Mouse (Mus musculus) CH12.LX (cell line): ENCODE data around the gene Ick. TPM values are rescaled to one million over a fixed set of nuclear protein-coding genes. Genes with fewer than 3 reads are reported as not detected.

Experiments used
- DNase-seq: peaks from one replicate; pipeline ENCODE4 v3.0.0-alpha.2; 2013; ENCODE audit errors: extremely low read depth
- H3K27ac ChIP-seq: 2 replicates; pipeline ENCODE4 v1.5.1; 2012; ENCODE audit warnings: low read depth, mild to moderate bottlenecking, control low read depth, moderate library complexity; ENCODE audit not compliant: insufficient read depth
- H3K27me3 ChIP-seq: replicated peaks from 2 replicates; pipeline ENCODE3; 2012; ENCODE audit warnings: inconsistent platforms
- H3K36me3 ChIP-seq, 2 experiments: replicated peaks in 1 of 2; 2 replicates each; pipeline versions ENCODE3 to v1.6.1; 2012; ENCODE audit warnings: inconsistent platforms in 1 of 2, low read length in 1 of 2, mild to moderate bottlenecking in 1 of 2, mixed read lengths in 1 of 2, moderate library complexity in 1 of 2; ENCODE audit not compliant: control insufficient read depth in 1 of 2, insufficient read depth in 1 of 2
- H3K4me1 ChIP-seq, 2 experiments: 2 replicates each; pipeline ENCODE4 v1.6.1; 2012; ENCODE audit warnings: inconsistent platforms in 1 of 2, moderate library complexity in 1 of 2; ENCODE audit not compliant: insufficient read depth in 2 of 2, control insufficient read depth in 1 of 2
- H3K4me2 ChIP-seq: 2 replicates; pipeline ENCODE4 v1.6.1; 2012; ENCODE audit warnings: low read depth, mild to moderate bottlenecking, control low read depth; ENCODE audit not compliant: poor library complexity, insufficient read depth, severe bottlenecking
- H3K4me3 ChIP-seq, 3 experiments: fragments of 150-350 bp in 1 of 3; sonication (generic) in 1 of 3; replicated peaks in 1 of 3; 2 replicates each; pipeline versions ENCODE3 to v1.5.1; 2011 to 2012; ENCODE audit warnings: low read depth in 2 of 3, low read length in 2 of 3, mild to moderate bottlenecking in 2 of 3, moderate library complexity in 2 of 3, control low read depth in 1 of 3, improper control_type of control experiment in 1 of 3, inconsistent platforms in 1 of 3, mixed read lengths in 1 of 3; ENCODE audit not compliant: poor library complexity in 1 of 3
- H3K79me2 ChIP-seq: replicated peaks from 2 replicates; pipeline ENCODE4 v1.6.1; 2012; ENCODE audit warnings: mild to moderate bottlenecking, moderate library complexity; ENCODE audit not compliant: control insufficient read depth, poor library complexity, insufficient read depth, severe bottlenecking; ENCODE audit errors: extremely low read depth
- H3K9ac ChIP-seq: 2 replicates; pipeline ENCODE4 v1.6.1; 2012; ENCODE audit warnings: low read depth, mild to moderate bottlenecking, control low read depth, moderate library complexity; ENCODE audit not compliant: insufficient read depth
- H3K9me3 ChIP-seq: replicated peaks from 2 replicates; pipeline ENCODE3; 2012; ENCODE audit warnings: low read length, inconsistent platforms, mixed read lengths
- CHD1 ChIP-seq: IDR thresholded peaks from 2 replicates; pipeline ENCODE4 v1.6.1; 2012; ENCODE audit warnings: low read depth, low read length, improper control_type of control experiment, inconsistent platforms
- CTCF ChIP-seq, 2 experiments: IDR thresholded peaks in 1 of 2; conservative IDR thresholded peaks in 1 of 2; 2 replicates each; pipeline ENCODE4 v1.5.1; 2011 to 2012; ENCODE audit warnings: low read depth in 2 of 2, low read length in 2 of 2, improper control_type of control experiment in 1 of 2, inconsistent platforms in 1 of 2, mild to moderate bottlenecking in 1 of 2, moderate library complexity in 1 of 2
- ELF1 ChIP-seq: IDR thresholded peaks from 2 replicates; pipeline ENCODE4 v1.6.1; 2014; ENCODE audit warnings: low read depth, mild to moderate bottlenecking, inconsistent platforms, low read length, improper control_type of control experiment
- ETS1 ChIP-seq: conservative IDR thresholded peaks from 2 replicates; pipeline ENCODE4 v1.6.1; 2012; ENCODE audit warnings: low read depth, mild to moderate bottlenecking, inconsistent platforms, low read length, improper control_type of control experiment, moderate library complexity
- GABPA ChIP-seq: IDR thresholded peaks from 2 replicates; pipeline ENCODE4 v1.6.1; 2012; ENCODE audit warnings: low read depth, low read length, improper control_type of control experiment, inconsistent platforms; ENCODE audit not compliant: insufficient replicate concordance
- IRF4 ChIP-seq: IDR thresholded peaks from 2 replicates; pipeline ENCODE4 v1.6.1; 2014; ENCODE audit warnings: low read depth, mild to moderate bottlenecking, inconsistent platforms, low read length, improper control_type of control experiment
- JUN ChIP-seq: IDR thresholded peaks from 2 replicates; pipeline ENCODE4 v1.6.1; 2011; ENCODE audit warnings: low read depth, mild to moderate bottlenecking, low read length, improper control_type of control experiment, moderate library complexity; ENCODE audit not compliant: insufficient read depth
- MAFK ChIP-seq: IDR thresholded peaks from 2 replicates; pipeline ENCODE4 v1.6.1; 2011; ENCODE audit warnings: low read length, improper control_type of control experiment; ENCODE audit not compliant: insufficient replicate concordance
- MAX ChIP-seq: IDR thresholded peaks from 2 replicates; pipeline ENCODE4 v1.6.1; 2011; ENCODE audit warnings: low read length, improper control_type of control experiment
- MEF2A ChIP-seq: IDR thresholded peaks from 2 replicates; pipeline ENCODE4 v1.6.1; 2014; ENCODE audit warnings: low read depth, mild to moderate bottlenecking, inconsistent platforms, low read length, improper control_type of control experiment, borderline replicate concordance
- NELFE ChIP-seq: IDR thresholded peaks from 2 replicates; pipeline ENCODE4 v1.6.1; 2011; ENCODE audit warnings: low read depth, low read length, improper control_type of control experiment
- NRF1 ChIP-seq: IDR thresholded peaks from 2 replicates; pipeline ENCODE4 v1.6.1; 2014; ENCODE audit warnings: low read depth, mild to moderate bottlenecking, inconsistent platforms, low read length, improper control_type of control experiment, moderate library complexity
- POLR2AphosphoS2 ChIP-seq: IDR thresholded peaks from 2 replicates; pipeline ENCODE4 v1.6.1; 2011; ENCODE audit warnings: low read depth, low read length, improper control_type of control experiment
- RAD21 ChIP-seq: IDR thresholded peaks from 2 replicates; pipeline ENCODE4 v1.6.1; 2011; ENCODE audit warnings: low read depth, mild to moderate bottlenecking, low read length, improper control_type of control experiment, moderate library complexity
- RCOR1 ChIP-seq: conservative IDR thresholded peaks from 2 replicates; pipeline ENCODE4 v1.6.1; 2012; ENCODE audit warnings: low read depth, mild to moderate bottlenecking, inconsistent platforms, low read length, improper control_type of control experiment
- SIN3A ChIP-seq: IDR thresholded peaks from 2 replicates; pipeline ENCODE4 v1.6.1; 2012; ENCODE audit warnings: low read length, improper control_type of control experiment, inconsistent platforms
- SMC3 ChIP-seq: IDR thresholded peaks from 2 replicates; pipeline ENCODE4 v1.6.1; 2011; ENCODE audit warnings: low read depth, low read length, improper control_type of control experiment
- TBP ChIP-seq: conservative IDR thresholded peaks from 2 replicates; pipeline ENCODE4 v1.6.1; 2011; ENCODE audit warnings: low read depth, low read length, improper control_type of control experiment
- TCF12 ChIP-seq: IDR thresholded peaks from 2 replicates; pipeline ENCODE4 v1.6.1; 2014; ENCODE audit warnings: low read depth, mild to moderate bottlenecking, inconsistent platforms, low read length, improper control_type of control experiment
- UBTF ChIP-seq: IDR thresholded peaks from 2 replicates; pipeline ENCODE4 v1.6.1; 2012; ENCODE audit warnings: low read depth, mild to moderate bottlenecking, inconsistent platforms, low read length, improper control_type of control experiment, moderate library complexity
- USF2 ChIP-seq: conservative IDR thresholded peaks from 2 replicates; pipeline ENCODE4 v1.6.1; 2011; ENCODE audit warnings: low read depth, low read length, improper control_type of control experiment
- ZC3H11A ChIP-seq: IDR thresholded peaks from 2 replicates; pipeline ENCODE4 v1.6.1; 2012; ENCODE audit warnings: low read depth, mild to moderate bottlenecking, inconsistent platforms, low read length, improper control_type of control experiment
- ZKSCAN1 ChIP-seq: IDR thresholded peaks from 2 replicates; pipeline ENCODE4 v1.6.1; 2012; ENCODE audit warnings: low read depth, inconsistent platforms, low read length, improper control_type of control experiment, borderline replicate concordance
- ZMIZ1 ChIP-seq: IDR thresholded peaks from 2 replicates; pipeline ENCODE4 v1.6.1; 2012; ENCODE audit warnings: low read depth, mild to moderate bottlenecking, inconsistent platforms, low read length, improper control_type of control experiment
- ZNF384 ChIP-seq: IDR thresholded peaks from 2 replicates; pipeline ENCODE4 v1.6.1; 2012; ENCODE audit warnings: low read depth, low read length, improper control_type of control experiment, inconsistent platforms
- dilution Hi-C: fragments of 300-500 bp; cut with MboI; formaldehyde crosslinking; loops from 2 replicates; pipeline ENCODE4 v1.14.3; 2020; ENCODE audit warnings: low sequenced_read_pairs; ENCODE audit not compliant: extremely low pct_unique_long_range_greater_than_20kb, extremely low pct_ligation_motif_present
- in situ Hi-C: fragments of 300-500 bp; cut with MboI; formaldehyde crosslinking; loops from 3 replicates; pipeline ENCODE4 v1.14.3; 2019; ENCODE audit warnings: low sequenced_read_pairs, low pct_ligation_motif_present, low pct_unique_long_range_greater_than_20kb, mixed read lengths
- polyA plus RNA-seq: library from polyadenylated mRNA; unstranded; fragments of >175 nt; gene quantifications from 2 replicates; pipeline ENCODE4 v1.2.1, GENCODE M21; 2012; ENCODE audit warnings: low read depth; ENCODE audit not compliant: insufficient read length
- total RNA-seq, 2 experiments: library from RNA; depleted of rRNA; stranded (reverse); fragments of 300-350 nt in 1 of 2; fragments of >200 nt in 1 of 2; gene quantifications; 2 replicates each; pipeline ENCODE4 v1.2.3; 2012 to 2014

The Ick gene
- total and polyA plus RNA-seq, 3 experiments = 4.5 to 7.1 (median 4.8) TPM

DNA sequence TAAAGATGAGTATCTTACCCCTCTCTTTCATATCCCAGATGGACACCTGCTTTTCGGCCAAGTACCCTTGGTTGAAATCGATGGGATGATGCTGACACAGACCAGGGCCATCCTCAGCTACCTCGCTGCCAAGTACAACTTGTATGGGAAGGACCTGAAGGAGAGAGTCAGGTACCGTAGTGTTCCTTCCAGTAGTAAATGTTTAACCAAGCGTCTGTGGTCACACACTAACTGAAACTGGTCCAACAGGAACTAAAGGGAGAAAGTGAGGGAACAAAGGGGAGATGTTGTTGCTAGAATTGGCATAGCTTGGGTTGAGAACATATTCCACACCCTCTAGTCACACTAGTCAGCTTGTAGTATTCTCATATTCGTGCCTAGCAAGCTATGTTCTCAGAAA is 95.2 kb downstream of the Ick start:
- in situ Hi-C loops (no loop called here), dilution Hi-C loops (no loop called here)
- no peak overlapping the region for H3K4me2 ChIP-seq
- no peaks in the 10 kb centered on the region for H3K36me3 ChIP-seq
- TF ChIP-seq ZC3H11A = no peak
- TF ChIP-seq TBP = no peak
- TF ChIP-seq ZMIZ1 = no peak
- TF ChIP-seq GABPA = no peak
- no peak for TF ChIP-seq CTCF (conservative IDR thresholded peaks at IDR 0.05 in 1 of 2, IDR thresholded peaks at IDR 0.05 in 1 of 2; ENCODE audit: low read depth in 2 of 2, low read length in 2 of 2)
- TF ChIP-seq POLR2AphosphoS2 = no peak
- TF ChIP-seq MAX = no peak
- no peak for TF ChIP-seq NELFE
- no peak for TF ChIP-seq ELF1
- no peak for TF ChIP-seq NRF1
- TF ChIP-seq SMC3 = no peak
- TF ChIP-seq MEF2A = no peak
- TF ChIP-seq UBTF = no peak
- TF ChIP-seq MAFK = no peak
- no peak for TF ChIP-seq ZNF384
- TF ChIP-seq JUN = no peak
- no peak for TF ChIP-seq TCF12
- TF ChIP-seq ZKSCAN1 = no peak
- TF ChIP-seq IRF4 = no peak
- TF ChIP-seq USF2 = no peak
- H3K4me3 ChIP-seq = no peak overlapping the region
- DNase-seq = no peak
- no peaks in the 10 kb centered on the region for H3K9me3 ChIP-seq
- H3K27ac ChIP-seq = no peak overlapping the region
- H3K9ac ChIP-seq = no peak overlapping the region
- peaks cover 0 to 11% of the 10 kb centered on the region in 2 experiments; a peak in 1 of 4 replicates for H3K4me1 ChIP-seq
- H3K27me3 ChIP-seq = peaks cover 2% of the 10 kb centered on the region
- H3K79me2 ChIP-seq = no peaks in the 10 kb centered on the region

DNA sequence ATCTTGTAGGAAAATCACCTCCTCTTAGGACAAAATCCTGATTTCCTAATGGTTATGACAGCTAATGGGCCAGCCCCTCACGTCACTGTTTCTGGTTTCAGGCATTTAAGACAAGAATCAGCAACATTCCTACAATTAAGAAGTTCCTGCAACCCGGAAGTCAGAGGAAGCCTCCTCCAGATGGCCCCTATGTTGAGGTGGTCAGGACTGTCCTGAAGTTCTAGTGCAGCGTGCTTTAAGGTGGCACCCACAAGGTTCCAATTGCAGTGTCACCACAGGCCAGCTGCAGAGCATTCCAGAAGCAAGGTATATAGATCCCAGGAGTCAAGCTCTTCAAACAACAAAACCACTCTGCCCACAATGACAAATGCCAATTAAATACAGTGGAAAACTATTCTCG is 100.0 kb downstream of the Ick start:
- no peaks in the 10 kb centered on the region for H3K9me3 ChIP-seq
- TF ChIP-seq ZNF384 (no peak), POLR2AphosphoS2 (no peak), MEF2A (no peak), UBTF (no peak), IRF4 (no peak), RCOR1 (no peak), ETS1 (no peak), RAD21 (no peak), CTCF (conservative IDR thresholded peaks at IDR 0.05 in 1 of 2, IDR thresholded peaks at IDR 0.05 in 1 of 2; ENCODE audit: low read depth in 2 of 2, low read length in 2 of 2) (no peak), SIN3A (no peak), ELF1 (no peak), ZMIZ1 (no peak), CHD1 (no peak)
- TF ChIP-seq, all 38 proteins: peak for 0
- H3K9ac ChIP-seq = no peak overlapping the region
- no peaks in the 10 kb centered on the region for H3K79me2 ChIP-seq
- dilution Hi-C loops (no loop called here), in situ Hi-C loops (no loop called here)
- DNase-seq = no peak
- H3K27me3 ChIP-seq = peaks cover 2% of the 10 kb centered on the region
- H3K27ac ChIP-seq = no peak overlapping the region
- H3K4me2 ChIP-seq = no peak overlapping the region
- no peak overlapping the region for H3K4me3 ChIP-seq
- peaks cover 0 to 11% of the 10 kb centered on the region in 2 experiments; a peak in 2 of 4 replicates for H3K4me1 ChIP-seq
- no peaks in the 10 kb centered on the region for H3K36me3 ChIP-seq
